Mouse (Mus musculus) adrenal gland, adult 18-20 months (tissue): ENCODE measurements around the gene Ccdc125. TPM values are rescaled to one million over a fixed set of nuclear protein-coding genes. Genes with fewer than 3 reads are reported as not detected.

ENCODE experiments used
- DNase-seq, 2 experiments: peaks; one replicate each; pipeline ENCODE4 v3.0.0; 2021 to 2022; ENCODE audit warnings: low spot score in 2 of 2
- long read RNA-seq, 2 experiments: library from polyadenylated mRNA; stranded (forward); transcript quantifications; one replicate each; pipeline ENCODE4 v2.0.0; 2021
- total RNA-seq, 2 experiments: library from RNA; stranded (reverse); gene quantifications; 1 replicate in 1 of 2; 2 replicates in 1 of 2; pipeline ENCODE4 v1.2.3; 2021

Ccdc125 gene
- 1 to 10 TPM in 1 of 2 experiments, under 1 TPM in 1; 0.66 to 1.3 TPM for total RNA-seq
- long read RNA-seq, experiment 1, result 0 reads
- long read RNA-seq, experiment 2, partial matches to known transcripts, result 0 of 8 reads
- long read RNA-seq, experiment 2, other reads (novel, unspliced or antisense), result 6 of 8 reads

DNA sequence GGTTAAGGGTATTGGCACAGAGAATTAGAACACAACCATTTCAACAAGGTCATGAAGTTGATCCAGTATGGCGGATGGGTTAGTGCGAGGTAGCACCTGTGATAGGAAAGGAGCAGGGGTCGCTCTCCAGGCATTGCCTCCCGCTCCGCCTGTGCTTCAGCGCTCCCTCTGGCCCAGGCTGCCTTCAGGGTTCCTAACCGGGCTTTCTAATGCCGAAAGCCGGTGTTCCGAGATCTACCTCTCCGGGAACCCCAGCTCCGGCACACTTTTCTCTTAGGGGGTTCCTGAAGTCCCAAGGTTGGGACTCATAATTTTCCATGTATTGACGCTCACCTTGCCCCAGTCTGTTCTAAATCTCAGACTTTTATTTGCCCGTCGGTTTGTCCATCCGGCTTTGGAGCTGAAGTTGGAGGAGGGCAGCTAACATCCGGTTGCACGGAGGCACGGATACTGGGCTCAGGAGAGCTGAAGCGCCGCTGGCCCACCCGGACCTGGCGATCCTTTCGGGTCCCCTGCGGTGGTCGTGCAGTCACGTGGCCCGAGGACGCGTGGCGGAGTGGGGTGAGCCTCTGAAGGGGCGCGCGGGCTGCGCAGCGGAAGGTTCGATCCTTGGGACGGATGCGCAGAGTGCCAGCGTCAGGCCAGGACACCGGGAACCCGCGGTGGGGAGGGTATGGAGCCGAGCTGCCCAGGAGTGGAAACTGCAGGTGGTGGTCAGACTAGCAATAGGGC lies at the start of gene Ccdc125:
Gene Ccdc125, plus strand, starts transcription at position 427 of the 732 bp plus-strand sequence.
- DNase-seq, result peak in 1 of 2 experiments; percentile 10

DNA sequence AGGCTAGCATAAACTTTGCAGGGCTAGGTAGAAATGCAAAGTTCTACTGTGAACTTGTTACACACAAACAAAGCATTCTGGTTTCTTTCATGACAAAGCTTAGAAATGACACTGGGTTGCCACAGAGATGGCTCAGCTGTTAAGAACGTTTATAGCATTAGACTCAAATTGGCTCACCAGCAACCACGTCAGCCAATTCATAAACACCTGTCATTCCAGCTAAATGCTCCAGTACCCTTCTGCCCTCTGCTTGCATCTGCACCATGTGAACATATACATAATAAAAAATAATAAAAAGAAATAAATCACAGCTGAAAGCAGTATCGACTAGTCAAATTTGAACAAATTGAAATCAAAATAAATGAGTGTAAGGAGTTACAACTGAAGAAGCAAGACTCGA lies 47.3 kb upstream of the Ccdc125 start:
- no peak for DNase-seq

- no peak for DNase-seq
Observed at GRCm38 (mm10) chr13:100634106-100634691, 35.3 kb upstream of the Ccdc125 start.

- DNase-seq, result no peak
Observed at GRCm38 (mm10) chr13:100642471-100643209, 26.9 kb upstream of the Ccdc125 start.

DNA sequence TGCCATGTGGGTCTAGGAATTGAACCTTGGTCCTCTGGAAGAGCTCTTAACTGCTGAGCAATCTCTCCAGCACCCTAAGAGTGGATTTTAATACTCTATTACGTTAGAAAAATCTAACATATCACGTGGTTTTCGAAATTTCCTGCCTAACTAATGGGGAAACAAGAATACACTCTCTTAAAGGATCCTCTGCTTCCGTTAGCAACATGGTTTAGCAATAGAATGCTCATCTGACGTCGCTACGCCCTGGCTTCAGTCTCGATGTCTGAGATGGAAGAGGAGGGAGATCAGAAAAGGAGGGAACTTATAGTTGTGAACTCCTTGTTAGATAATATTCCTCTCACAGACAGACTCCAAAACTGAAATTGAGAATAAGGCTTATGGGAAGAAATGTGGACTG lies 21.3 kb upstream of the Ccdc125 start:
- no peak for DNase-seq

DNA sequence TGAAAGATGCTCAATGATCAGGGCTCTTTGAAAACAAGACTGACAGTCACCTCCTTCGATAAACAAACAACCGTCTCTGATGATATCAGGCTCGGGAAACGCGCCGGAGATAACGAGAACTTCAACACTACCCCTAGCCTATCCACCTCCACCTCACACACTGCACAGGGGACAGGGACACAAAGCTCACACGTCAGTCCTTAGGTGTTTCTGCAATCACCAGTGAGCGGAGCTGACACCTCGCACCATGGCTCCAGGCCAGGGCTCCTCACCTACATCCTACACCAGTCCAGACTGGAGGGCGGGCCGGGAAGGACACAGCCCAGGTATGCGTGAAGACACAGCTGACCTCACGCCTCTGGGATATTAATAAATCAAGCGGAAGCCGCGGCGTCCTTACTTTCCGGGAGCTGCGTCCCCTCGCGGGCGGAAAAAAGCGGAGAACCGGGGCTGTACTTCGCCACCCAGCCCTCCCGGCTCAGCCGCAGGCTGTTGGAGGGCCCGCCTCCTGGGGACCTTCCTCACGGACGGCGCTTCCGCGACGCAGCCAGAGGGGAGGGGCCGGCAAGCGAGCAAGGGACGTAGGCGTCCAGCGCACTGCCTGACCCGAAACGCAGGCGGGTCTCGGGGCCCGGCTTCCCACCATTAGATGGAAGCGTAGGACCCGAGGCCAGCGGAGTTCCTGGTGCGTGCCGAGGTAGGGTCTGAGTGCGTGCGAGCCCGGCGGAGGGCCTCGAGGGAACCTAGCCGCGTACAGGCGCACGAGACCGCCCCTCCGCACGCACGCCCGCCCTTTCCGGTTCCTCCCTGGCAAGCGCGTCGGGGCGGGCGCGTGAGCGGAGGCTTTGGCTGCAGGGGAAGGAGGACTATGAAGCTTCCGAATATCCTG lies 18.7 kb upstream of the Ccdc125 start, which contains the start of the genes Ak6 and Rad17:
Gene Ak6, plus strand, starts transcription at position 430 of the 889 bp plus-strand sequence.
Gene Rad17, minus strand, starts transcription at position 502 of the 889 bp plus-strand sequence.
- peak; percentile 98 for DNase-seq

DNA sequence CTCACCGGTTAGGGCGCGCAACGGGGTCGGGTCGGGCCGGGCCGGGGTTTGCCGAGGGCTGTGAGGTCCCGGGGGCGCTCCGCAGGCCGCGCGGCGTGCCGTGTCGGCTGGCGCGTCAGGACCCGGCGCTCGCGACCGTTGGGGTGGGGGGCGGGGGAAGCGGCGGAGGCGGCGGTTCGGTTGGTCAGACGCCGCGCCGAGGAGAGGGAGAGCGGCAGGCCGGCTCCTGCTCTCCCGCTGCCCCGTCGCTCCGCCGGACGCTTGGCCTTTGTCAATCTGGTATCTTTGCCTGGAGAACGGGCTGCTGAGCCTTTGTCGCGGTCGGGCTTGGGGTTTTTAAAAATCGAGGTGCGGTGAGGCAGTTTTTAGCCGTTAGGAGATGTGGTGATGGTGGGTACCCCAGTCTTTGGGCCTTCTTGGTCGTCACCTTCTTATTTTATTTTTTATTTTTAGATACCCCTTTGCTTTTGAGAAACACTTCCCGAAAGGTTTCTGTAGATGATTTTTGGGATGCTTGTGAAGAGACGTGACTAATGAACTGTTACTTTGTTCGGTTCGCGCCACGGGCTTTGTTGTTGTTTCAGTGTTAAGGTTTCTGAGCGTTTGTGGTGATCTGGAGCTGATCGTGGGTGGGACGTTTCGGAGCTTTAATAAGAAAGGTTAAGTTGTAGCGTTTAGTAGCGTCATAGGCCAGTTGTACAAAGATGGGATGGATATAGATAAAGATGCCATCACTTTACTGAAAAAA lies 17.9 kb upstream of the Ccdc125 start, which contains the start of gene Taf9:
Gene Taf9, plus strand, starts transcription at position 141 of the 748 bp plus-strand sequence.
- no peak for DNase-seq

GRCm38 (mm10) chr13:100658091-100658490 lies 11.4 kb upstream of the Ccdc125 start:
- no peak for DNase-seq

DNA sequence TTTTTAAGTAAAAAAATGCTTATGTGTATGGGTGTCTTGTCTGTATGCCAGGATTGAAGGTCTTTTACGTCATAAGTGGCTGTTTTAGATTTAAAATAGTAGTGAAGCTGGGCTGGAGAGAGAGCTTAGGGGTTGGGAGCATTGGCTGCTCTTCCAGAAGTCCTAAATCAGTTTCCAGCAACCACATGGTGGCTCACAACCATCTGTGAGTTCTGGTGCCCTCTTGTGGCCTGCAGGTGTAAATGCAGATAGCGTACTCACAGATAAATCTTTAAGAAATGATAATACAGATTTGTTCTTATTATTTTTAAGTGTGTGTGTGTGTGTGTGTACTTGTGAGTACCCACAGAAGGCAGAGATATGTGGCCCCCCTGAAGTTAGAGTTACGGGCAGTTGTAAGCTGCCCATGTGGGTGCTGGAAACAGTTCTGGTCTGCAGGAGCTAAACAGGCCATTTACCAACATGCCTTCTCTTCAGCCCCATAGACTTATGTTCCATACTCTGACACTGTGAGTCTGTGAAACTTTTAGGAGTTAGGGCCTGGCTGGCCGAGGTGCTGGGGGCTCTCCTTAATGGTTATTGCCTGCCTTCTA lies 9.6 kb upstream of the Ccdc125 start:
- DNase-seq, result peak; percentile 29 to 46

DNA sequence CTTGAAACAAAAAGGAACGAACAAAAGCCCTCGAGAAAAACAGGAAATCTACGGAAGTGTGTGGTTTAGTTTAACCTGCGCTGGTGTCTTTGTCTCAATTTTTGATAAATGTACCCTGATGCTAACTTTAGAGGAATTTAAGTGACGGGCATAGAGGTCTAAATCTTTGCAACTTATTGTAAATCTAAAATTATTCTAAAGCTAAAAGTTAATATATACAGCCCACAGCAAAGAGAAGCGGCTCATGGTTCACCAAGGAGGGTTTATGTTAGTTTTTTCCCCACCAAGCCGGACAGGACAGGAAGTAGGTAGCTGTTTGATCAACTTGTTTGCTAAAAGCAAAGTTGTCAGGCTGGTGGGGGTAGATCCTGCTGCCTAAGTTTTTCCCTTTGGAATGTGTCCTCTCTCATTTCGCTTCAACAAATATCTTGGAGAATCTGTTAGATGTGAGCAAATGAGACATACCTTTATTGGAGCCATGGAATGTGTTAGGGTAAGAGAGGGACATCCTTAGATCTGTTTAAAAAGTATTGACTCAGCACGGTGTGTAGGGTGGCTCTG lies 744 bp downstream of the Ccdc125 start:
- DNase-seq, result no peak

GRCm38 (mm10) chr13:100675936-100676635 lies 6.6 kb downstream of the Ccdc125 start:
- no peak for DNase-seq

DNA sequence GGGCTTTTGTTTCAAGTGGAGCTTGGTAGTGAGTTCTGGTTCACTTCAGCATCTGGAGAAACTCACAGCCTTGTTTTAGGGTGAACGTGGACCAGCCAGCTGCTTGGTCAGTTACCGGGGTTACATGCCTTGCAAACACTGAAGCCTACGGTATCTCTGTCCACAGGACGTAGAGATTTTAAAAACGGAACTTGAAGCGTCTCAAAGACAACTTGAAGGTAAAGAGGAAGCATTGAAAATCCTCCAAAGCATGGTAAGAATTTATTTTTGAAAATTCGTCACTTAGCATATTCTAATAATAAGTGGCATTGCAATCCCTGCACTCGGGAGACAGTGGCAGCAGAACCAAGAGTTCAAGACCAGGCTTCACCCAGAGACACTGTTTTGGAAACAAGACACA lies 12.1 kb downstream of the Ccdc125 start:
- no peak for DNase-seq

GRCm38 (mm10) chr13:100682837-100683236 lies 13.3 kb downstream of the Ccdc125 start:
- DNase-seq, result no peak

DNA sequence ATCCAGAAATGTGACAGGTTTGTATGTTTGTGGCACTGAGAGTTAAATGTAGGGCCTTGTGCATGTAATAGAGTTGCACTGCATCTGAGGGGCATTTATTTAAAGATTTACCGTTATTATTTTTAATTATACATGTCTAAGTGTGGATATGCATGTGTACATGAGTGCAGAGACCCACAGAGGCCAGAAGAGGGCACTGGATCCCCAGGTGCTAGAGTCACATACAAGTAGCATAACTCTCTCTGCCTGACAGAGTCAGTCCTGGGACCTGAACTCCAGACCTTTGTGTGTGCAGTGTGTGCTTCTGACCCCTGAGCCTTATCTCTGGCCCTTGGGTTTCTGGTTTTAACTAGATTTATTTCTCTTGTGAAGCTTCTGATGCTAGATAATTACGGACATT lies 14.8 kb downstream of the Ccdc125 start:
- no peak for DNase-seq

- DNase-seq, result no peak
Observed at GRCm38 (mm10) chr13:100687513-100687912, 18.0 kb downstream of the Ccdc125 start.

GRCm38 (mm10) chr13:100697541-100697940 lies 28.0 kb downstream of the Ccdc125 start:
- DNase-seq, result no peak

GRCm38 (mm10) chr13:100698866-100699265 lies 29.3 kb downstream of the Ccdc125 start:
- DNase-seq, result no peak

GRCm38 (mm10) chr13:100703468-100703867 lies 34.0 kb downstream of the Ccdc125 start:
- DNase-seq, result no peak
